Mouse (Mus musculus): ENCODE results near the gene Tshz2. TPM values are rescaled to one million over a fixed set of nuclear protein-coding genes. Genes with fewer than 3 reads are reported as not detected.
"Not testable (repeated sequence)": the region's sequence is repeated elsewhere in the genome, so short reads cannot be mapped to it uniquely, and the experiment has no call there.

The Tshz2 gene
- total RNA-seq, 2 experiments from 2014 or later = 26.7 to 41.8 TPM

- DNase-seq (ENCODE audit: extremely low spot score in 1 of 2, low spot score in 1 of 2) = no peak
These were observed 216.7 kb downstream of the Tshz2 start for GRCm38 (mm10) chr2:169849541-169849940.

- no peak for DNase-seq (ENCODE audit: extremely low spot score in 1 of 2, low spot score in 1 of 2)
These were observed 218.8 kb downstream of the Tshz2 start for GRCm38 (mm10) chr2:169851606-169852005.

GRCm38 (mm10) chr2:169854491-169854890, 221.7 kb downstream of the Tshz2 start:
- no peak for DNase-seq (ENCODE audit: extremely low spot score in 1 of 2, low spot score in 1 of 2)

- not testable (repeated sequence) for DNase-seq (ENCODE audit: extremely low spot score in 1 of 2, low spot score in 1 of 2)
These were observed 224.2 kb downstream of the Tshz2 start for GRCm38 (mm10) chr2:169857041-169857440.

- no peak for DNase-seq (ENCODE audit: extremely low spot score in 1 of 2, low spot score in 1 of 2)
These were observed 226.5 kb downstream of the Tshz2 start for GRCm38 (mm10) chr2:169859078-169859855.

- DNase-seq (ENCODE audit: extremely low spot score in 1 of 2, low spot score in 1 of 2) = no peak
These were observed 228.1 kb downstream of the Tshz2 start for GRCm38 (mm10) chr2:169860895-169861294.

GRCm38 (mm10) chr2:169862701-169863100, 229.9 kb downstream of the Tshz2 start:
- no peak for DNase-seq (ENCODE audit: extremely low spot score in 1 of 2, low spot score in 1 of 2)

GRCm38 (mm10) chr2:169869468-169869867, 236.7 kb downstream of the Tshz2 start:
- DNase-seq (ENCODE audit: extremely low spot score in 1 of 2, low spot score in 1 of 2) = no peak

GRCm38 (mm10) chr2:169870503-169870902, 237.7 kb downstream of the Tshz2 start:
- no peak for DNase-seq (ENCODE audit: extremely low spot score in 1 of 2, low spot score in 1 of 2)

- DNase-seq (ENCODE audit: extremely low spot score in 1 of 2, low spot score in 1 of 2) = no peak
These were observed 238.7 kb downstream of the Tshz2 start for GRCm38 (mm10) chr2:169871436-169872060.

- no peak for DNase-seq (ENCODE audit: extremely low spot score in 1 of 2, low spot score in 1 of 2)
These were observed 240.6 kb downstream of the Tshz2 start for GRCm38 (mm10) chr2:169873442-169873841.

- DNase-seq (ENCODE audit: extremely low spot score in 1 of 2, low spot score in 1 of 2) = no peak
These were observed 255.1 kb downstream of the Tshz2 start for GRCm38 (mm10) chr2:169887921-169888320.

- DNase-seq (ENCODE audit: extremely low spot score in 1 of 2, low spot score in 1 of 2) = no peak
These were observed 259.7 kb downstream of the Tshz2 start for GRCm38 (mm10) chr2:169892441-169893038.

GRCm38 (mm10) chr2:169902896-169903295, 270.1 kb downstream of the Tshz2 start:
- no peak for DNase-seq (ENCODE audit: extremely low spot score in 1 of 2, low spot score in 1 of 2)

GRCm38 (mm10) chr2:169906396-169906795, 273.6 kb downstream of the Tshz2 start:
- no peak for DNase-seq (ENCODE audit: extremely low spot score in 1 of 2, low spot score in 1 of 2)

- DNase-seq (ENCODE audit: extremely low spot score in 1 of 2, low spot score in 1 of 2) = no peak
These were observed 275.2 kb downstream of the Tshz2 start for GRCm38 (mm10) chr2:169907979-169908378.

GRCm38 (mm10) chr2:169910606-169911005, 277.8 kb downstream of the Tshz2 start:
- no peak for DNase-seq (ENCODE audit: extremely low spot score in 1 of 2, low spot score in 1 of 2)

GRCm38 (mm10) chr2:169912826-169913225, 280.0 kb downstream of the Tshz2 start:
- no peak for DNase-seq (ENCODE audit: extremely low spot score in 1 of 2, low spot score in 1 of 2)

- no peak for DNase-seq (ENCODE audit: extremely low spot score in 1 of 2, low spot score in 1 of 2)
These were observed 282.1 kb downstream of the Tshz2 start for GRCm38 (mm10) chr2:169914903-169915302.

GRCm38 (mm10) chr2:169915326-169915725, 282.5 kb downstream of the Tshz2 start:
- DNase-seq (ENCODE audit: extremely low spot score in 1 of 2, low spot score in 1 of 2) = no peak

GRCm38 (mm10) chr2:169919111-169919695, 286.4 kb downstream of the Tshz2 start:
- DNase-seq (ENCODE audit: extremely low spot score in 1 of 2, low spot score in 1 of 2) = no peak
